Comparison of ENCODE assay signal across 20 mouse cellular contexts in genomic region chr13:102888211-102888610, GRCm38 (mm10).
DNase-seq lines count a peak whose midpoint lies in the region; ATAC-seq and TF ChIP-seq lines count a peak whose summit lies in the region.
"Had no signal": no experiment of that assay in that cellular context is flagged by ENCODE, and none has a peak within 500 bp of the region (broad histone marks: within the 10 kb centered on the region; RNA-seq: fewer than 3 reads in every experiment).

No protein-coding gene starts in this region.

- H3K27me3 ChIP-seq in heart, adult 2 months (ENCODE audit: control insufficient read depth, insufficient read depth, low read length): no peaks in the 10 kb centered on the region
- H3K27me3 ChIP-seq in liver, postnatal 0 days (ENCODE audit: insufficient read depth, low read length): no peaks in the 10 kb centered on the region
- no peaks in the 10 kb centered on the region for H3K27me3 ChIP-seq in liver, embryonic 12.5 days (replicated peaks)
- no peaks in the 10 kb centered on the region for H3K27me3 ChIP-seq in midbrain, embryonic 15.5 days (replicated peaks)
- H3K27me3 ChIP-seq in stomach, embryonic 16.5 days (ENCODE audit: control insufficient read depth, insufficient read depth, low read length): no peaks in the 10 kb centered on the region
- H3K27me3 ChIP-seq: heart, embryonic 12.5 days; limb, embryonic 12.5 days; liver, embryonic 13.5 days; lung, embryonic 15.5 days had no signal

- no peak for ATAC-seq in liver, postnatal 0 days
- no peak for ATAC-seq in liver, embryonic 12.5 days
- peak; percentile 30; the same call in 1 of the 2 replicates for ATAC-seq in midbrain, embryonic 15.5 days (replicated peaks)
- ATAC-seq in stomach, embryonic 16.5 days (ENCODE audit: insufficient read depth, low FRiP score): no peak

- peaks cover 4% of the 10 kb centered on the region for H3K36me3 ChIP-seq in heart, adult 2 months (ENCODE audit: control insufficient read depth, insufficient read depth, low read length)
- no peaks in the 10 kb centered on the region for H3K36me3 ChIP-seq in liver, postnatal 0 days (replicated peaks; ENCODE audit: insufficient read depth, low read length)
- H3K36me3 ChIP-seq in liver, embryonic 12.5 days: no peaks in the 10 kb centered on the region
- no peaks in the 10 kb centered on the region for H3K36me3 ChIP-seq in midbrain, embryonic 15.5 days (replicated peaks)
- H3K36me3 ChIP-seq in stomach, embryonic 16.5 days (ENCODE audit: control insufficient read depth, insufficient read depth, low read length): no peaks in the 10 kb centered on the region
- H3K36me3 ChIP-seq: heart, embryonic 12.5 days; limb, embryonic 12.5 days; liver, embryonic 13.5 days; lung, embryonic 15.5 days had no signal

- H3K4me1 ChIP-seq in heart, adult 2 months (ENCODE audit: control insufficient read depth, insufficient read depth, low read length): peaks cover under 1% of the 10 kb centered on the region; the same call in 1 of the 2 replicates
- H3K4me1 ChIP-seq in liver, postnatal 0 days (ENCODE audit: insufficient read depth): peaks cover 5% of the 10 kb centered on the region; the same call in 1 of the 2 replicates
- H3K4me1 ChIP-seq in liver, embryonic 12.5 days: peaks cover 17% of the 10 kb centered on the region
- peaks cover 7% of the 10 kb centered on the region for H3K4me1 ChIP-seq in midbrain, embryonic 15.5 days
- H3K4me1 ChIP-seq in stomach, embryonic 16.5 days (ENCODE audit: control insufficient read depth, insufficient read depth, low read length): peaks cover 23% of the 10 kb centered on the region; the same call in 1 of the 2 replicates

- H3K79me2 ChIP-seq in heart, adult 2 months (replicated peaks; ENCODE audit: control insufficient read depth, insufficient read depth, low read length): no peaks in the 10 kb centered on the region; the same call in 1 of the 2 replicates

- no peak for TF ChIP-seq CTCF in heart, adult 2 months (IDR thresholded peaks at IDR 0.05)
- TF ChIP-seq CTCF in liver, postnatal 0 days (IDR thresholded peaks at IDR 0.05; ENCODE audit: low read depth): no peak

- intact Hi-C loops in heart, adult 2 months (cut with DNase I): no loop called here

- no peaks in the 10 kb centered on the region for H3K9me3 ChIP-seq in liver, postnatal 0 days (ENCODE audit: low read length)
- no peaks in the 10 kb centered on the region for H3K9me3 ChIP-seq in liver, embryonic 12.5 days (replicated peaks)
- no peaks in the 10 kb centered on the region for H3K9me3 ChIP-seq in midbrain, embryonic 15.5 days
- no peaks in the 10 kb centered on the region for H3K9me3 ChIP-seq in stomach, embryonic 16.5 days (replicated peaks; ENCODE audit: control insufficient read depth, low read length)
- H3K9me3 ChIP-seq: heart, embryonic 12.5 days; limb, embryonic 12.5 days; liver, embryonic 13.5 days; lung, embryonic 15.5 days had no signal

- peak overlapping the region; percentile 67 for H3K27ac ChIP-seq in heart, adult 2 months
- H3K27ac ChIP-seq in liver, postnatal 0 days (ENCODE audit: low read depth): no peak overlapping the region
- no peak overlapping the region for H3K27ac ChIP-seq in liver, embryonic 12.5 days
- 0 out of 2 replicates have a peak overlapping the region, but pooled peaks have one; percentile 9 for H3K27ac ChIP-seq in midbrain, embryonic 15.5 days
- peak overlapping the region; percentile 43; the same call in 1 of the 2 replicates for H3K27ac ChIP-seq in stomach, embryonic 16.5 days (ENCODE audit: low read length)
- H3K27ac ChIP-seq: liver, embryonic 13.5 days; lung, embryonic 15.5 days had no signal

- peak overlapping the region; percentile 20; the same call in 1 of the 2 replicates for H3K4me3 ChIP-seq in heart, adult 2 months
- no peak overlapping the region for H3K4me3 ChIP-seq in liver, postnatal 0 days (ENCODE audit: low read depth, low read length)
- no peak overlapping the region for H3K4me3 ChIP-seq in liver, embryonic 12.5 days
- no peak overlapping the region for H3K4me3 ChIP-seq in midbrain, embryonic 15.5 days
- H3K4me3 ChIP-seq in stomach, embryonic 16.5 days (replicated peaks; ENCODE audit: low read length): no peak overlapping the region
- H3K4me3 ChIP-seq: heart, embryonic 12.5 days; limb, embryonic 12.5 days; liver, embryonic 13.5 days; lung, embryonic 15.5 days had no signal

- H3K9ac ChIP-seq in heart, adult 2 months (ENCODE audit: low read depth, low read length): no peak overlapping the region
- H3K9ac ChIP-seq in liver, postnatal 0 days (replicated peaks): no peak overlapping the region
- no peak overlapping the region for H3K9ac ChIP-seq in liver, embryonic 12.5 days
- H3K9ac ChIP-seq in midbrain, embryonic 15.5 days: no peak overlapping the region
- H3K9ac ChIP-seq in stomach, embryonic 16.5 days (ENCODE audit: low read length): no peak overlapping the region
- H3K9ac ChIP-seq: heart, embryonic 12.5 days; limb, embryonic 12.5 days; liver, embryonic 13.5 days; lung, embryonic 15.5 days had no signal

- DNase-seq in heart, adult 2 months: no peak
- DNase-seq in heart, adult 18-20 months: no peak
- DNase-seq in liver, postnatal 0 days: no peak
- no peak for DNase-seq in layer of hippocampus, postnatal 25 days (ENCODE audit: extremely low spot score in 1 of 2, low spot score in 1 of 2)
- DNase-seq: adrenal gland, postnatal 25 days; B cell, adult 2 months; cerebellum, adult 11 months; cerebellum, postnatal 10 days; gastrocnemius, postnatal 10 days; kidney, adult 18-20 months; kidney, postnatal 10 days; layer of hippocampus, adult 9-11 months; liver, embryonic 13.5 days; right cerebral cortex, postnatal 4 days had no signal

- 56% methylated on average over 8 of the region's 8 CpGs for WGBS in heart, adult 2 months
- 82% methylated on average over 8 of the region's 8 CpGs for WGBS in liver, postnatal 0 days (ENCODE audit: insufficient replicate concordance)
- WGBS in liver, embryonic 12.5 days (ENCODE audit: insufficient replicate concordance): 72% methylated on average over 8 of the region's 8 CpGs
- 53% methylated on average over 8 of the region's 8 CpGs for WGBS in midbrain, embryonic 15.5 days
- 79% methylated on average over 8 of the region's 8 CpGs for WGBS in stomach, embryonic 16.5 days

- H3K4me2 ChIP-seq in liver, postnatal 0 days (ENCODE audit: low read depth, low read length): 0 out of 2 replicates have a peak overlapping the region, but pooled peaks have one; percentile 13
- H3K4me2 ChIP-seq in liver, embryonic 12.5 days: no peak overlapping the region
- no peak overlapping the region for H3K4me2 ChIP-seq in midbrain, embryonic 15.5 days
- H3K4me2 ChIP-seq in stomach, embryonic 16.5 days (ENCODE audit: low read depth, low read length): no peak overlapping the region
- H3K4me2 ChIP-seq: heart, embryonic 12.5 days; limb, embryonic 12.5 days; liver, embryonic 13.5 days; lung, embryonic 15.5 days had no signal

- no peak for TF ChIP-seq EP300 in heart, adult 2 months (IDR thresholded peaks at IDR 0.05; ENCODE audit: insufficient read depth, low read depth, low read length)
- no peak for TF ChIP-seq EP300 in liver, postnatal 0 days (IDR thresholded peaks at IDR 0.05; ENCODE audit: low read depth)

- no peak for TF ChIP-seq POLR2A in heart, adult 2 months (IDR thresholded peaks at IDR 0.05; ENCODE audit: insufficient read depth, low read depth, low read length)

Comparison
In these comparisons a context has a peak if more than half of its experiments do, and no peak if none do; other contexts are left out.
1. H3K27ac ChIP-seq: peak in heart, adult 2 months (single experiment), midbrain, embryonic 15.5 days (single experiment) and stomach, embryonic 16.5 days (single experiment); none in liver, postnatal 0 days (single experiment) and liver, embryonic 12.5 days (single experiment).